Mouse (Mus musculus) subcutaneous adipose tissue, adult 2 months (tissue): ENCODE results near the gene Rab33a. TPM values are rescaled to one million over a fixed set of nuclear protein-coding genes. Genes with fewer than 3 reads are reported as not detected.

Experiments used
- polyA plus RNA-seq: library from polyadenylated mRNA; depleted of rRNA; stranded (reverse); fragments of >200 nt; gene quantifications from 2 replicates; pipeline ENCODE4 v1.2.3, GENCODE M21; 2012; ENCODE audit warnings: low replicate concordance; rRNA removed

The Rab33a gene
- polyA plus RNA-seq: 0.53 and 1.5 TPM in 2 replicates

DNA sequence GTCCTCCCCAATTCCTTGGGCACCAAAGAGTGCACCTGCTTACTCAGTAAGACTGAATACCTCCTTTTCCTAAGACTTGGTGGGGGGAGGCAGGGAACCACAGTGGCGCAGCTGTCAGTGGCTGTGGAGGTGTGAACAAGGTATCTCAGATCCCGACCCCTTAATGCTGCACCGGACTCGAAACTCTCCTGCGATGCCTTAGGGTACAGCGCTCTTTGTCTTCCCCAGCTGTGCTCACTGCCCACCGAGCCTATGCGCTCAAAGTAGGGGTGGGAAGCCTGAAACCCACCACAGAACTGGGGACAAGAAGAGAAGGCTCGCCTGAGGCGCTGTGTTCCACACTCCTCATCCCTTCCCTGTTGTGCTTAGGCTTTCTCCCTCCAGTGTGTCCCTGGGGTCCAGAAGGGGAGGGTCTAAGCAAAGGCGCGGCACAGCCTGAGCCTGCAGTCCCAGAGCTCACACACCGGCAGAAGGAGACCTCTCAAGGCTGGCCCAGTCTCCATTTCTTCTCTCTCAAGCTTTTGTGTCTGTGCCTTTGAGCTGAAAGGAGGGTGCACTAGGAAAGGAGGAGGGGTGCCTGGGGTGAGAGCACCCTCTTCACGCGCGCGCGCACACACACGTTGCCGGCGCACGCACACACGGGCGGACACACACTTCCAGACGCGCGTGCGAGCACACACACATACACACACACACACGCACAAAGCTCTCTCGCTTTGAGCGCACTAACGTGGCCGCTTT lies at the start of gene Rab33a:
Gene Rab33a (plus strand): TSS at position 478 of the 741 bp plus-strand sequence.

DNA sequence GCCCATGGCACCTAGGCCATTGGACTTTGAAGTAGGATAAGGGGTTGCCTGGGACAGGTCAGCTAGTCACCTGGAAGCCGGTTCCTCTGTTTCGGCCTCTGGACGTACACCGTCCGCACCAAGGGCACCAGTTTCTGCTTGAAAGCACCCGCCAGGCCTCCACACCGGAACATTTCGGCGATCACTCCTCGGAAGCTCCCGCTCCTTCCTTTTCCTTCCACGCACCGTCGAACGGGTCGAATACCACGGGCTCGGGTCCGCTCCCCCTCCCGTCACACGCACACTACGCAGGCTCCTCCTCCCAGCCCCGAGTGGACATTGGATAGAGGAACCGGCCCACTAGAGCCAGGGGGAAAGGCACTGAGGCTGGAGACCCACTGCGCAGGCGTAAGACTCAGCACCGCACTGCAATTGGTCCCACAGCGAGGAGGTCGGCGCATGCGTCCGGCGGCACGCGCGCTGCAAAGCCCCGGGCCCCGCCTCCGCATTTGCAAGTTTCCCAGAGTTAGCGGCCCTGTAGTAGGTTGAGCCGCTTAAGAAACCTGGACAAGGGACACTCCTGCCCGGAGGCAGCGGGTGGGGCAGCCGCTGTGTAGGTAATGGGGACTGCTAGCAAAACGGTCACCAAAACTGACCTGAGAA lies 5.8 kb upstream of the Rab33a start, which contains the start of gene Aifm1:
Gene Aifm1 (minus strand): TSS at position 398 of the 642 bp plus-strand sequence.

Other genes starting within 250 kb of the Rab33a start
- gene Bcorl1, start 177.9 kb upstream of the Rab33a start, polyA plus RNA-seq: 4.6 and 8.1 TPM in 2 replicates
- 12.7 and 22.8 TPM in 2 replicates for gene Elf4, start 56.2 kb upstream of the Rab33a start, polyA plus RNA-seq
- 26.0 and 29.4 TPM in 2 replicates for gene Aifm1, start 5.7 kb upstream of the Rab33a start, polyA plus RNA-seq
- gene Zfp280c, start 75.2 kb downstream of the Rab33a start, polyA plus RNA-seq: 4.6 and 6.5 TPM in 2 replicates
- 2.1 and 2.8 TPM in 2 replicates for gene Slc25a14, start 104.1 kb downstream of the Rab33a start, polyA plus RNA-seq
- gene Gpr119, start 155.2 kb downstream of the Rab33a start, polyA plus RNA-seq: 0.05 TPM in 1 of 2 replicates, not detected in the other
- gene Rbmx2, start 175.7 kb downstream of the Rab33a start, polyA plus RNA-seq: 0.80 and 2.3 TPM in 2 replicates